Mouse (Mus musculus) G1E (cell line): ENCODE data around the gene Mmp19. TPM values are rescaled to one million over a fixed set of nuclear protein-coding genes. Genes with fewer than 3 reads are reported as not detected.
A peak's percentile ranks its signal among the peaks of the same experiment; 100 is the strongest.

Source experiments
- ATAC-seq: 2 replicates; pipeline ENCODE4 v1.8.0; 2016; ENCODE audit warnings: mild to moderate bottlenecking; ENCODE audit not compliant: insufficient number of reproducible peaks, poor library complexity, low FRiP score, severe bottlenecking; ENCODE audit errors: extremely low read depth
- DNase-seq: peaks from one replicate; pipeline ENCODE4 v3.0.0; 2012; ENCODE audit warnings: low spot score
- H3K27me3 ChIP-seq: 2 replicates; pipeline ENCODE4 v1.6.1; 2012; ENCODE audit warnings: mild to moderate bottlenecking, low read length, inconsistent platforms; ENCODE audit not compliant: insufficient read depth
- H3K36me3 ChIP-seq: replicated peaks from 2 replicates; pipeline ENCODE3; 2012; ENCODE audit warnings: mild to moderate bottlenecking, inconsistent platforms
- H3K4me1 ChIP-seq: 2 replicates; pipeline ENCODE4 v1.6.1; 2012; ENCODE audit warnings: low read depth, low read length, inconsistent platforms, mixed read lengths; ENCODE audit not compliant: insufficient read depth
- H3K4me3 ChIP-seq: 2 replicates; pipeline ENCODE4 v1.5.1; 2012; ENCODE audit warnings: low read depth, mild to moderate bottlenecking, inconsistent platforms, low read length, moderate library complexity, mixed read lengths
- H3K9me3 ChIP-seq: replicated peaks from 2 replicates; pipeline ENCODE4 v1.6.1; 2012; ENCODE audit warnings: inconsistent platforms
- CTCF ChIP-seq: IDR thresholded peaks from 2 replicates; pipeline ENCODE4 v1.5.1; 2012; ENCODE audit warnings: low read depth, low read length, inconsistent platforms, mixed read lengths
- GATA1 ChIP-seq: IDR thresholded peaks from 2 replicates; pipeline ENCODE4 v1.6.1; 2012; ENCODE audit warnings: borderline replicate concordance, low read length, inconsistent platforms, mixed read lengths
- GATA2 ChIP-seq: IDR thresholded peaks from 2 replicates; pipeline ENCODE4 v1.6.1; 2012; ENCODE audit warnings: low read depth, low read length, inconsistent platforms, borderline replicate concordance
- POLR2AphosphoS5 ChIP-seq: IDR thresholded peaks from 2 replicates; pipeline ENCODE4 v1.6.1; 2012; ENCODE audit warnings: low read depth, low read length, inconsistent platforms; ENCODE audit not compliant: insufficient replicate concordance
- TAL1 ChIP-seq: conservative IDR thresholded peaks from 2 replicates; pipeline ENCODE4 v1.6.1; 2012; ENCODE audit warnings: low read depth, low read length, inconsistent platforms, mixed read lengths
- polyA plus RNA-seq: library from polyadenylated mRNA; stranded (reverse); fragments of >175 nt; gene quantifications from 2 replicates; pipeline ENCODE4 v1.2.3, GENCODE M21; 2012
- total RNA-seq, 2 experiments: library from RNA; stranded (forward) in 1 of 2; stranded (reverse) in 1 of 2; fragments of 200-1000 nt in 1 of 2; fragments of >200 nt in 1 of 2; fragmentation: Nextera tagmentation in 1 of 2; gene quantifications; 2 replicates each; pipeline ENCODE4 v1.2.3; 2014 to 2017

Gene Mmp19
- total RNA-seq (2014; fragmentation: Nextera tagmentation) (0.44 TPM in 1 of 2 replicates, not detected in the other), total RNA-seq (2017) (0.11 and 0.12 TPM in 2 replicates), polyA plus RNA-seq (0.02 and 0.03 TPM in 2 replicates)

DNA sequence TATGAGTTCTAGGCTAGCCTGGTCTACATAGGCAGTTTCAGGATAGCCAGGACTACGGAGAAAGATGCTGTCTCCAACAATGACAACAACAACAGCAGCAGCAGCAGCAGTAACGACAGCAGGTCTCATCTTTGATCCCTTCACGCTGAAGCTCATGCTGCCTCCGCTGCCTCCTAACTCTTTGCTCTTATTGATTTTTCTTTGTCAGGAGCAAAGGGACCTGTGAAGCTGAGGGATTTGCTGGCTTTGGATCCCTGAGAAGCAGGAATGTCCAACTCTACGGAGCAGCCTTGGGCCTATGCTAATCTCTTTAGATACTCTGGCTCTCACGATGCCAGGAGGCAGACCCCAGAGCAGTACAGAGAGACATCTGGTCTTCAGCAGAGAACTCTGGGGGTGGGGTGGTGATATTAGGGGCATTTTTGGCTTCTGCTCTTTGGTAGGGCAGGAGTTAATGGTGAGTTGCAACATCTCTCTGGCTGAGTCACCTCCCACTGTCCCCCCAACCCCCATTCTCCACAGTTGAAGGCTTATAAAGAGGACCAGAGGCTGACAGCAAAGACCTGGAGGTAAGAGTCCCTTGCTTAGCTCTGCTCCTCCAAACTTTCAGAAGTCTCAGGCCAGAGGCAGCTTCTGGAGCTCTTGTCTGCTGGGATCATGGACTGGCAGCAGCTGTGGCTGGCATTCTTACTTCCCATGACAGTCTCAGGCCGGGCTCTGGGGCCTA is at the start of gene Mmp19:
Mmp19 (plus strand) TSS at position 513 of the 727 bp plus-strand sequence.
- Histone ChIP-seq H3K27me3 (peaks cover 18% of the 10 kb centered on the region), H3K36me3 (no peaks in the 10 kb centered on the region), H3K9me3 (no peaks in the 10 kb centered on the region), H3K4me3 (no peak within 1 kb of the TSS), H3K4me1 (peaks cover 7% of the 10 kb centered on the region; the same call in 1 of the 2 replicates)
- no peak for DNase-seq
- TF ChIP-seq TAL1: no peak
- no peak for TF ChIP-seq POLR2AphosphoS5
- no peak for TF ChIP-seq GATA1
- TF ChIP-seq GATA2: no peak
- no peak for TF ChIP-seq CTCF
- ATAC-seq: no peak

GRCm38 (mm10) chr10:128742616-128743015 is 48.1 kb upstream of the Mmp19 start:
- ATAC-seq: no peak
- no peaks in the 10 kb centered on the region for H3K36me3 ChIP-seq
- H3K27me3 ChIP-seq: peaks cover 6% of the 10 kb centered on the region
- peaks cover 56% of the 10 kb centered on the region for H3K4me1 ChIP-seq
- TF ChIP-seq POLR2AphosphoS5 (no peak), GATA1 (no peak), GATA2 (no peak), TAL1 (no peak), CTCF (no peak)
- no peaks in the 10 kb centered on the region for H3K9me3 ChIP-seq
- H3K4me3 ChIP-seq: no peak overlapping the region
- no peak for DNase-seq

DNA sequence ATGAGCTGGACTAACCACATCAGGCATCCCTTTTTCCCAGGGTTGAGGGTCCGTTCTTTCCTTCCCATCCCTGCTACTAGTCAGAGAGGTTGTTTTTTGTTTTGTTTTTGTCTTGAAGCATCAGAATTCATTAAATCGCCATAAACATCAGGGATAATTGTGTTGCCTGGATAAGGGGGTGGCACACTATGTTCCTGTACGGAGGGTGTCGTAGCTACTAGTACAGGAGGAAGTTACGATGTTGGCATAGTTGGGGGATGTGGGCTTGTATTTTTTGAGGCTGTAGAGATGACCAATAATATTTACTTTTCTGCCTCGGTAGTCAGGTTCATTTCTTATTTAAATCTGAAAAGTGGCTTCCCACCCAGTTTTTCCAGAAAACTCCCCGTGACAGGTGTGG is 47.5 kb upstream of the Mmp19 start:
- TF ChIP-seq POLR2AphosphoS5 (no peak), TAL1 (no peak), CTCF (no peak), GATA2 (no peak), GATA1 (no peak)
- Histone ChIP-seq H3K4me3 (no peak overlapping the region; the same call in 1 of the 2 replicates), H3K36me3 (no peaks in the 10 kb centered on the region), H3K4me1 (peaks cover 53% of the 10 kb centered on the region), H3K27me3 (peaks cover 6% of the 10 kb centered on the region), H3K9me3 (no peaks in the 10 kb centered on the region)
- DNase-seq (no peak), ATAC-seq (no peak)

DNA sequence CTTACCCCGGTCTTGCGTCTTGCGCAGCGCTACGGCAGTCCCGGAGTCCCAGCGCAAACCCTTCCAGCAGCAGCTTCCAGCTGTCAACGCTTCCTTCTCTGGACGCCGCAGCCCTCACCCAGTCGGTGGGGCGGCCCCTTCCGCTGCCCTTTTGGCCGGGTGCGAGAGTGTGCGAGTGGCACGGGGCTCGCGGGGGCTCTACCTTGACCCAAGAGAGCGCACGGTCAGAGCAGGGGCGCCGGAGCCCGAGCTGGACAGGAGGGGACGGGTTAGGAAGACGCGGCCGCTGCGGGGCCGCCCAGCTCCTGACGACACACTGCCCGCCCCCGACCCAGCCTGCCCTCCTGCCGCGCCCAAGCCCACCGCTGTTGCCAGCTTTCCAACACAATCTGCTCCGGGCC is 46.9 kb upstream of the Mmp19 start:
- H3K4me1 ChIP-seq: peaks cover 53% of the 10 kb centered on the region
- H3K4me3 ChIP-seq: peak overlapping the region; percentile 70
- no peak for ATAC-seq
- TF ChIP-seq GATA2: no peak
- TF ChIP-seq CTCF: no peak
- TF ChIP-seq POLR2AphosphoS5: no peak
- no peak for TF ChIP-seq GATA1
- TF ChIP-seq TAL1: no peak
- no peaks in the 10 kb centered on the region for H3K9me3 ChIP-seq
- DNase-seq: no peak
- H3K36me3 ChIP-seq: no peaks in the 10 kb centered on the region
- peaks cover 6% of the 10 kb centered on the region for H3K27me3 ChIP-seq

- TF ChIP-seq TAL1 (no peak), CTCF (no peak), POLR2AphosphoS5 (no peak), GATA2 (no peak), GATA1 (no peak)
- Histone ChIP-seq H3K4me3 (peak overlapping the region; percentile 70), H3K36me3 (no peaks in the 10 kb centered on the region), H3K4me1 (peaks cover 56% of the 10 kb centered on the region), H3K27me3 (peaks cover 6% of the 10 kb centered on the region), H3K9me3 (no peaks in the 10 kb centered on the region)
- ATAC-seq (no peak), DNase-seq (no peak)
These were observed 46.5 kb upstream of the Mmp19 start for GRCm38 (mm10) chr10:128744211-128744610.

GRCm38 (mm10) chr10:128744680-128745601 is 45.8 kb upstream of the Mmp19 start, which contains the start of gene Dgka:
Gene Dgka, minus strand, starts transcription at chr10:128744855.
- DNase-seq (no peak), ATAC-seq (no peak)
- Histone ChIP-seq H3K4me1 (peaks cover 63% of the 10 kb centered on the region), H3K4me3 (peak within 1 kb of the TSS; percentile 70), H3K27me3 (peaks cover 6% of the 10 kb centered on the region), H3K36me3 (peaks cover 4% of the 10 kb centered on the region), H3K9me3 (no peaks in the 10 kb centered on the region)
- TF ChIP-seq GATA1 (no peak), GATA2 (no peak), CTCF (no peak), POLR2AphosphoS5 (no peak), TAL1 (no peak)
